Comparison of ENCODE assay signal across 8 mouse cellular contexts in the genomic region with DNA sequence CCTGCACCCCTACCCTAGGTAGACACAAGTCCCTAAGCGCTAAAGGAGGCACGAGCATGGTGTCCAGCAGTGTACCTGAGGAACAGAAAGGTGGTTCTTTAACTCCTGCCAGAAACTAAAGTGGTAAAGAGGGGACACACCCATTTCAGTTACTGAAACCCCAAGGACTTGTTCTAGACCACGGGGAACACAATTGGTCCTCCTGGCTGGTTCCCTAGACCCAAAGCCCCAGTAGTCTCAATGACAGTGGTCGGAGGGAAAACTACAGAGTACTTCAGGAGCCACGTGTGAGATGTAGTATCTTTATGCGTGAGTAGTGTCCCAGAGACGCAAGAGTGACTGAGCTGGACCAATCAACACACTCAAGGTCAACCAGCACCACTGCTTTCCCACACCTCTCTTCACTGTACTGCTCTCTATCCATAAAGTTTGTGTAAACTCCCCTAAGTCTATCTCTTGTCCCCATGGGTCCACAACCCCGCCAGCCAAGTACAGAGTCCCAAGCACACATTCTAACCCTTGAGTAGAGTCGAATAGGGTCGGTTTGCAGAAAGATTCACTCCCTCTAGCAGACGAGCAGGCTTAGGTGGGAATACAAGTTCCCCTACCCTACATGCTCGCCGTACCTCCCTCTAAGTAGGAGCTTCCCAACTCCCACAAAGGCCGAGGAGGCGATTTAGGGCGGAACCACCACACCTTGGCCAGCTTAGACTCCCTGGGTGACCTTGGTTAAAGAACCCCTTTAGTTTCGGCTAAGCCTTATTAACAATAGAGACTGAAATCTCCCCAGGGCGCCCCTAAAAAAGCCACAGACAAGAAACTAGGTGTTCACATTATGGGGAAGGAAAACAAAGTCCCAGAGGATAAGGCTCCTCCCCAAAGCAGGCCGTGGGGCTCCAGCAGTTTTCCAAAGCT. TPM values are rescaled to one million over a fixed set of nuclear protein-coding genes. Genes with fewer than 3 reads are reported as not detected.
A peak's percentile ranks its signal among the peaks of the same experiment; 100 is the strongest.
DNase-seq lines count a peak whose midpoint lies in the region; ATAC-seq and TF ChIP-seq lines count a peak whose summit lies in the region.

No protein-coding gene starts in this region.

- no peaks in the 10 kb centered on the region for H3K9me3 ChIP-seq in heart, embryonic 13.5 days
- H3K9me3 ChIP-seq in ES-E14 (ENCODE audit: control insufficient read depth, insufficient read depth, low read depth, low read length), result no peaks in the 10 kb centered on the region
- H3K9me3 ChIP-seq in forebrain, embryonic 10.5 days, result no peaks in the 10 kb centered on the region

- 6% methylated on average over 19 of the region's 19 CpGs for WGBS in heart, embryonic 13.5 days
- WGBS in forebrain, embryonic 10.5 days, result 9% methylated on average over 19 of the region's 19 CpGs

- H3K27me3 ChIP-seq in heart, embryonic 13.5 days (replicated peaks), result no peaks in the 10 kb centered on the region
- H3K27me3 ChIP-seq in forebrain, embryonic 10.5 days (ENCODE audit: poor library complexity, severe bottlenecking), result no peaks in the 10 kb centered on the region

- H3K9ac ChIP-seq in heart, embryonic 13.5 days, result peak overlapping the region; percentile 92
- H3K9ac ChIP-seq in ES-E14 (ENCODE audit: insufficient read depth, low read depth, low read length, poor library complexity, severe bottlenecking), result peak overlapping the region; percentile 99

- H3K4me2 ChIP-seq in heart, embryonic 13.5 days, result peak overlapping the region; percentile 87

- H3K27ac ChIP-seq in heart, embryonic 13.5 days (replicated peaks), result peak overlapping the region; percentile 93
- H3K27ac ChIP-seq in ES-E14 (ENCODE audit: insufficient read depth, low read depth, low read length, poor library complexity, severe bottlenecking), result peak overlapping the region; percentile 97
- H3K27ac ChIP-seq in forebrain, embryonic 10.5 days, result peak overlapping the region; percentile 100

- no peak for DNase-seq in heart, postnatal 25 days (ENCODE audit: low spot score)
- DNase-seq in ES-E14 (ENCODE audit: low read depth, low spot score) (no peak), liver (peak; percentile 49)
- peak; percentile 35 for DNase-seq in forebrain, embryonic 10.5 days (ENCODE audit: extremely low spot score, low spot score)
- DNase-seq in retina, postnatal 1 day, result peak; percentile 6
- DNase-seq in frontal cortex, postnatal 10 days (ENCODE audit: low spot score in 2 of 2), result no peak
- no peak for DNase-seq in left cerebral cortex, postnatal 36 days (ENCODE audit: low spot score in 2 of 2)

- intact Hi-C loops in heart, postnatal 25 days (cut with DNase I), result no loop called here
- intact Hi-C loops in left cerebral cortex, postnatal 36 days (cut with DNase I), result no loop called here

- peaks cover 34% of the 10 kb centered on the region for H3K36me3 ChIP-seq in heart, embryonic 13.5 days
- peaks cover 41% of the 10 kb centered on the region for H3K36me3 ChIP-seq in ES-E14 (ENCODE audit: control insufficient read depth, insufficient read depth, low read length, poor library complexity, severe bottlenecking)
- H3K36me3 ChIP-seq in forebrain, embryonic 10.5 days (replicated peaks), result peaks cover 51% of the 10 kb centered on the region

- in situ Hi-C loops in ES-E14 (cut with MboI; ENCODE audit: low sequenced_read_pairs in 2 of 2, unreplicated experiment in 2 of 2), result no loop called here

- peak overlapping the region; percentile 93 for H3K4me3 ChIP-seq in heart, embryonic 13.5 days
- H3K4me3 ChIP-seq in ES-E14 (ENCODE audit: insufficient read depth in 1 of 2, low read depth in 1 of 2, low read length in 2 of 2, poor library complexity in 1 of 2, severe bottlenecking in 1 of 2), result peak overlapping the region; percentile 96 to 100
- H3K4me3 ChIP-seq in forebrain, embryonic 10.5 days, result peak overlapping the region; percentile 93

- no peak for ATAC-seq in heart, embryonic 13.5 days (ENCODE audit: extremely low read depth, insufficient number of reproducible peaks, low FRiP score, low TSS enrichment)

- H3K4me1 ChIP-seq in heart, embryonic 13.5 days, result peaks cover 58% of the 10 kb centered on the region
- H3K4me1 ChIP-seq in ES-E14 (ENCODE audit: control insufficient read depth in 2 of 2, insufficient read depth in 2 of 2, low read length in 2 of 2, poor library complexity in 1 of 2), result peaks cover 10 to 33% of the 10 kb centered on the region in 2 experiments
- peaks cover 41% of the 10 kb centered on the region for H3K4me1 ChIP-seq in forebrain, embryonic 10.5 days

TF ChIP-seq in ES-E14, 5 proteins besides CTCF, POLR2A, EP300 and RAD21:
- TF ChIP-seq MAFK (IDR thresholded peaks at IDR 0.05; ENCODE audit: insufficient read depth, low read depth, low read length) (no peak), ZC3H11A (IDR thresholded peaks at IDR 0.05; ENCODE audit: borderline replicate concordance, low read depth, low read length) (no peak)

RNA-seq across cellular contexts. Expression of gene Rnf44, which starts 7.3 kb away (rescaled TPM):
- polyA plus RNA-seq in heart, embryonic 13.5 days (2015; fragmentation: Nextera tagmentation; extraction: Ambion mirVana), result 53.2 and 54.8 TPM in 2 replicates
- total RNA-seq in heart, postnatal 25 days (2021), result 10 to 100 TPM; 45.2 to 54.2 TPM
- total RNA-seq in ES-E14 (2012; rRNA removed), result 60.3 and 66.5 TPM in 2 replicates
- polyA plus RNA-seq in forebrain, embryonic 10.5 days (2016; fragmentation: Nextera tagmentation; extraction: Ambion mirVana), result 88.6 and 106 TPM in 2 replicates
- 100 to 1,000 TPM; 160 to 179 TPM for total RNA-seq in left cerebral cortex, postnatal 36 days (2021)

RNA-seq across cellular contexts. Expression of gene Cdhr2, which starts 14.9 kb away (rescaled TPM):
- 0.45 TPM in 1 of 2 replicates, not detected in the other for polyA plus RNA-seq in heart, embryonic 13.5 days (2015; fragmentation: Nextera tagmentation; extraction: Ambion mirVana)
- total RNA-seq in heart, postnatal 25 days (2021), result not detected
- total RNA-seq in ES-E14 (2012; rRNA removed), result 0.31 and 0.69 TPM in 2 replicates
- 0.04 TPM in 1 of 2 replicates, not detected in the other for polyA plus RNA-seq in forebrain, embryonic 10.5 days (2016; fragmentation: Nextera tagmentation; extraction: Ambion mirVana)
- under 1 TPM; 0.27 TPM for total RNA-seq in left cerebral cortex, postnatal 36 days (2021)

Comparison
In these comparisons a context has a peak if more than half of its experiments do, and no peak if none do; other contexts are left out.
1. DNase-seq: peak in forebrain, embryonic 10.5 days (single experiment), liver (single experiment) and retina, postnatal 1 day (single experiment); none in heart, postnatal 25 days (single experiment), ES-E14 (single experiment), frontal cortex, postnatal 10 days (0 of 2) and left cerebral cortex, postnatal 36 days (0 of 2).
2. Peak in every context shown above with its lines, with median percentiles within 50 percentile points of each other: H3K27ac ChIP-seq and H3K4me3 ChIP-seq.